14 mouse cellular contexts compared by ENCODE assay signal in genomic region chr3:59140941-59141340, GRCm38 (mm10). TPM values are rescaled to one million over a fixed set of nuclear protein-coding genes. Genes with fewer than 3 reads are reported as not detected.
"Had no signal": no experiment of that assay in that cellular context is flagged by ENCODE, and none has a peak within 500 bp of the region (broad histone marks: within the 10 kb centered on the region; RNA-seq: fewer than 3 reads in every experiment).

No protein-coding gene starts in this region.

RNA-seq across cellular contexts. Expression of gene Gpr171, which starts 39.3 kb away (rescaled TPM):
- total RNA-seq: layer of hippocampus, postnatal 14 days; left cerebral cortex, adult 8-10 months; left cerebral cortex, postnatal 14 days; left cerebral cortex, postnatal 4 days had no signal
- polyA plus RNA-seq: myocyte had no signal

RNA-seq across cellular contexts. Expression of gene Gpr87, which starts 54.0 kb away (rescaled TPM):
- total RNA-seq: layer of hippocampus, postnatal 14 days; left cerebral cortex, adult 8-10 months; left cerebral cortex, postnatal 14 days; left cerebral cortex, postnatal 4 days; monocyte, adult 5-6 weeks; neutrophil, adult 5-6 weeks had no signal
- polyA plus RNA-seq: kidney, embryonic 15.5 days; liver, embryonic 12.5 days; liver, embryonic 15.5 days; midbrain, embryonic 16.5 days; myocyte; neural tube, embryonic 13.5 days; small intestine, adult 2 months; spleen, adult 2 months had no signal
